Mouse (Mus musculus): ENCODE measurements at regions not wholly inside any gene's neighbourhood (a gene's known extent, or its start where the extent isn't known, plus 50 kb on each side); places are given as distances from the start of the nearest gene placed in this dataset.

GRCm38 (mm10) chr16:30005124-30005523, 59.1 kb upstream of the Hes1 start:
- DNase-seq = peak in 1 of 2 experiments; percentile 3

- DNase-seq = no peak
Measured at GRCm38 (mm10) chr16:30006826-30007225, 57.4 kb upstream of the Hes1 start.

GRCm38 (mm10) chr16:30008451-30009357, 55.5 kb upstream of the Hes1 start:
- DNase-seq = peak; percentile 93 to 97

- peak; percentile 58 to 71 for DNase-seq
Measured at GRCm38 (mm10) chr16:30009521-30010186, 54.5 kb upstream of the Hes1 start.

- DNase-seq = peak in 1 of 2 experiments; percentile 39
Measured at GRCm38 (mm10) chr16:30013123-30013522, 51.1 kb upstream of the Hes1 start.

- DNase-seq = no peak
Measured at GRCm38 (mm10) chr16:30013943-30014342, 50.2 kb upstream of the Hes1 start.

Measured in lung, postnatal 4 days (tissue).